Mouse (Mus musculus) gastrocnemius, postnatal 10 days (tissue): Measurements from ENCODE around the gene Tdrd12. TPM values are rescaled to one million over a fixed set of nuclear protein-coding genes. Genes with fewer than 3 reads are reported as not detected.

ENCODE experiments used
- DNase-seq: peaks from one replicate; pipeline ENCODE4 v3.0.0; 2021; ENCODE audit warnings: mixed read lengths
- total RNA-seq, 2 experiments: library from RNA; stranded (reverse); gene quantifications; 2 replicates each; pipeline ENCODE4 v1.2.3; 2021

The Tdrd12 gene
- total RNA-seq, 2 experiments from 2014 or later, result 0.14 TPM; not detected in 1

DNA sequence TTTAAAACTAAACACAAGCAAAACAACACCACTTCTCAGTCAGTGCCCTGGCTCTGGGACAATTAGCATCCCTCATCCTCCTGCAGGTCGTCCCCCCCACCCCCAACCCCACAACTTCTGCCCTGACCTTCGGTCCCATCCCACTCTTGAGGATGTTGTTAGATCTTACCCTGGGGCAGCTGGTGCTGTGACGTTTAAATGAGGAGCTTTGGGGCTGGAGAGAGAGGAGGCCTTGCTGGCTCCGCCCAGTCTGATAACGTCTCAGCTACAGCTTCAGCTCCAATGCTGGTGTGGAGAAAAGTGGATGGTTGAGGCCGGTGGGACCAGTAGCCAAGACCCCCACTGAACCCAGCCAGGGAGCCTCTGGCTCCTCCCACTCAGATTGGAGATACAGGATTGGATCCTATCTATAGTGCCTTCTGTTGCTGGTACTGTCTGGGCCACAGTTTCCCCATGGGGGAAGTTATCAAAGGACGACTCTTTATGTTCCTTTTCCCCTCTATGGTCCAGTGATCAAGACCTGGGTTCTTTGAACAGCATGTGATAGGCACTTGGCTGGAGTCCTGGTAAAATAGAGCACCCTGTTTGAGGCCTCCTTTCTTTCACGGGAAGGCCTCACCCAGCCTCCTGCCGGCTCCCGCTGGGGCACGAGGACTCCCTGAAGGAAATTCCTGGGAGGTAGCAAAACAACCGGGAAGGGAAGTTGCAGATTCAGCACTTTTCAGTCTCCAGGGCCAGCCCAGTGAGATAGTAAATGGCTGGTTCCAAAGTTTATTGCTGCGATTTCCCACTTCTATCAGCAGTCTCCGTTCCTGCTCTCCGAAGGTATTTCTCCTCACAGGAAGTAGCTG, 89.3 kb downstream of the Tdrd12 start, which contains the start of gene Slc7a9:
Slc7a9 (plus strand) TSS at position 801 of the 851 bp plus-strand sequence.
- DNase-seq, result no peak

DNA sequence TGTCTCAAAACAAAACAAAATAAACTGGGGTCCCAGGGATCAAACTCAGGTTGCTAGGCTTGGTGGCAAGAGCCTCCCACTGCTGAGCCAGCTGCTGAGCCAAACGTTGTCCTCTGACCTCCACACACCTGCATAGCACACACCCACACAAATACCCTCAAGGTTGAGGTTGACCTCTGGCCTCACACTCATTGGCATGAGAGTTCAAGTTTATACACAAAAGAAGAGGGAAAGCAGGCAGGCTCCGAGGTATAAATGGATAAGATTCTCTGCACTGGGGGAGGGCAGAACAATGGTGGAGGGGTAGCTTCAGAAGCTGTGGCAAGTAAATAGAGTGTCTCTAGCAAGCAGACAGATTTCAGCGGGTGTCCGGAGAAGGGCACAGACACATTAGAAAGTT, 90.0 kb downstream of the Tdrd12 start:
- DNase-seq, result no peak

- no peak for DNase-seq
Observed at GRCm38 (mm10) chr7:35435266-35435665, 102.3 kb downstream of the Tdrd12 start.

- DNase-seq, result no peak
Observed at GRCm38 (mm10) chr7:35428146-35428545, 109.4 kb downstream of the Tdrd12 start.

GRCm38 (mm10) chr7:35423071-35423470, 114.5 kb downstream of the Tdrd12 start:
- no peak for DNase-seq

Other genes starting within 250 kb of the Tdrd12 start
- 1 to 10 TPM; 8.8 TPM for gene Gpatch1, start 219.3 kb downstream of the Tdrd12 start, total RNA-seq
- 1 to 10 TPM in 1 of 2 experiments, under 1 TPM in 1; 0.94 to 1.8 TPM for gene Rhpn2, start 203.6 kb downstream of the Tdrd12 start, total RNA-seq
- gene Faap24, start 140.9 kb downstream of the Tdrd12 start, total RNA-seq, result 1 to 10 TPM; 1.7 to 2.1 TPM
- 1 to 10 TPM; 5.5 to 6.6 TPM for gene Cep89, start 140.7 kb downstream of the Tdrd12 start, total RNA-seq
- gene Slc7a9, start 88.9 kb downstream of the Tdrd12 start, total RNA-seq, result not detected
- 10 to 100 TPM; 37.0 to 41.8 TPM for gene Nudt19, start 18.6 kb upstream of the Tdrd12 start, total RNA-seq
- gene Rgs9bp, start 47.8 kb upstream of the Tdrd12 start, total RNA-seq, result under 1 TPM; 0.07 to 0.18 TPM
- gene Ankrd27, start 48.5 kb upstream of the Tdrd12 start, total RNA-seq, result 10 to 100 TPM; 13.3 to 19.1 TPM
- gene Pdcd5, start 109.8 kb upstream of the Tdrd12 start, total RNA-seq, result 100 to 1,000 TPM; 133 to 141 TPM
- gene Dpy19l3, start 216.7 kb upstream of the Tdrd12 start, total RNA-seq, result 10 to 100 TPM in 1 of 2 experiments, 1 to 10 TPM in 1; 9.7 to 15.8 TPM